Mouse (Mus musculus): ENCODE results near the gene Prr5.

- TF ChIP-seq TCF12 (IDR thresholded peaks at IDR 0.05; ENCODE audit: insufficient read depth, poor library complexity, severe bottlenecking) (no peak), POLR2AphosphoS2 (IDR thresholded peaks at IDR 0.05; ENCODE audit: insufficient read length, low read depth) (no peak), CEBPB (IDR thresholded peaks at IDR 0.05; ENCODE audit: insufficient read depth, poor library complexity, severe bottlenecking) (no peak), POLR2A (IDR thresholded peaks at IDR 0.05; ENCODE audit: insufficient read length, low read depth) (no peak), MYOD1 (IDR thresholded peaks at IDR 0.05; ENCODE audit: control insufficient read depth in 1 of 3, insufficient read length in 2 of 3, low read depth in 2 of 3) (no peak)
Measured at GRCm38 (mm10) chr15:84679090-84679489, 9.7 kb downstream of the Prr5 start.
